Mouse (Mus musculus) CH12.LX (cell line): ENCODE results near the gene C1qtnf1. TPM values are rescaled to one million over a fixed set of nuclear protein-coding genes. Genes with fewer than 3 reads are reported as not detected.

ENCODE experiments used
- DNase-seq: peaks from one replicate; pipeline ENCODE4 v3.0.0-alpha.2; 2013; ENCODE audit errors: extremely low read depth
- H3K27ac ChIP-seq: 2 replicates; pipeline ENCODE4 v1.5.1; 2012; ENCODE audit warnings: low read depth, mild to moderate bottlenecking, control low read depth, moderate library complexity; ENCODE audit not compliant: insufficient read depth
- H3K27me3 ChIP-seq: replicated peaks from 2 replicates; pipeline ENCODE3; 2012; ENCODE audit warnings: inconsistent platforms
- H3K36me3 ChIP-seq, 2 experiments: replicated peaks in 1 of 2; 2 replicates each; pipeline versions ENCODE3 to v1.6.1; 2012; ENCODE audit warnings: inconsistent platforms in 1 of 2, low read length in 1 of 2, mild to moderate bottlenecking in 1 of 2, mixed read lengths in 1 of 2, moderate library complexity in 1 of 2; ENCODE audit not compliant: control insufficient read depth in 1 of 2, insufficient read depth in 1 of 2
- H3K4me1 ChIP-seq, 2 experiments: 2 replicates each; pipeline ENCODE4 v1.6.1; 2012; ENCODE audit warnings: inconsistent platforms in 1 of 2, moderate library complexity in 1 of 2; ENCODE audit not compliant: insufficient read depth in 2 of 2, control insufficient read depth in 1 of 2
- H3K4me2 ChIP-seq: 2 replicates; pipeline ENCODE4 v1.6.1; 2012; ENCODE audit warnings: low read depth, mild to moderate bottlenecking, control low read depth; ENCODE audit not compliant: poor library complexity, insufficient read depth, severe bottlenecking
- H3K4me3 ChIP-seq, 3 experiments: fragments of 150-350 bp in 1 of 3; sonication (generic) in 1 of 3; replicated peaks in 1 of 3; 2 replicates each; pipeline versions ENCODE3 to v1.5.1; 2011 to 2012; ENCODE audit warnings: low read depth in 2 of 3, low read length in 2 of 3, mild to moderate bottlenecking in 2 of 3, moderate library complexity in 2 of 3, control low read depth in 1 of 3, improper control_type of control experiment in 1 of 3, inconsistent platforms in 1 of 3, mixed read lengths in 1 of 3; ENCODE audit not compliant: poor library complexity in 1 of 3
- H3K79me2 ChIP-seq: replicated peaks from 2 replicates; pipeline ENCODE4 v1.6.1; 2012; ENCODE audit warnings: mild to moderate bottlenecking, moderate library complexity; ENCODE audit not compliant: control insufficient read depth, poor library complexity, insufficient read depth, severe bottlenecking; ENCODE audit errors: extremely low read depth
- H3K9ac ChIP-seq: 2 replicates; pipeline ENCODE4 v1.6.1; 2012; ENCODE audit warnings: low read depth, mild to moderate bottlenecking, control low read depth, moderate library complexity; ENCODE audit not compliant: insufficient read depth
- H3K9me3 ChIP-seq: replicated peaks from 2 replicates; pipeline ENCODE3; 2012; ENCODE audit warnings: low read length, inconsistent platforms, mixed read lengths
- CHD1 ChIP-seq: IDR thresholded peaks from 2 replicates; pipeline ENCODE4 v1.6.1; 2012; ENCODE audit warnings: low read depth, low read length, improper control_type of control experiment, inconsistent platforms
- ETS1 ChIP-seq: conservative IDR thresholded peaks from 2 replicates; pipeline ENCODE4 v1.6.1; 2012; ENCODE audit warnings: low read depth, mild to moderate bottlenecking, inconsistent platforms, low read length, improper control_type of control experiment, moderate library complexity
- HCFC1 ChIP-seq: IDR thresholded peaks from 2 replicates; pipeline ENCODE4 v1.6.1; 2012; ENCODE audit warnings: low read depth, mild to moderate bottlenecking, inconsistent platforms, low read length, improper control_type of control experiment
- IRF4 ChIP-seq: IDR thresholded peaks from 2 replicates; pipeline ENCODE4 v1.6.1; 2014; ENCODE audit warnings: low read depth, mild to moderate bottlenecking, inconsistent platforms, low read length, improper control_type of control experiment
- JUN ChIP-seq: IDR thresholded peaks from 2 replicates; pipeline ENCODE4 v1.6.1; 2011; ENCODE audit warnings: low read depth, mild to moderate bottlenecking, low read length, improper control_type of control experiment, moderate library complexity; ENCODE audit not compliant: insufficient read depth
- MAFK ChIP-seq: IDR thresholded peaks from 2 replicates; pipeline ENCODE4 v1.6.1; 2011; ENCODE audit warnings: low read length, improper control_type of control experiment; ENCODE audit not compliant: insufficient replicate concordance
- MAX ChIP-seq: IDR thresholded peaks from 2 replicates; pipeline ENCODE4 v1.6.1; 2011; ENCODE audit warnings: low read length, improper control_type of control experiment
- MYC ChIP-seq: IDR thresholded peaks from 2 replicates; pipeline ENCODE4 v1.6.1; 2011; ENCODE audit warnings: low read depth, mild to moderate bottlenecking, improper control_type of control experiment, low read length
- NELFE ChIP-seq: IDR thresholded peaks from 2 replicates; pipeline ENCODE4 v1.6.1; 2011; ENCODE audit warnings: low read depth, low read length, improper control_type of control experiment
- POLR2A ChIP-seq: IDR thresholded peaks from 2 replicates; pipeline ENCODE4 v1.6.1; 2011; ENCODE audit warnings: low read depth, mild to moderate bottlenecking, improper control_type of control experiment, low read length
- RAD21 ChIP-seq: IDR thresholded peaks from 2 replicates; pipeline ENCODE4 v1.6.1; 2011; ENCODE audit warnings: low read depth, mild to moderate bottlenecking, low read length, improper control_type of control experiment, moderate library complexity
- SIN3A ChIP-seq: IDR thresholded peaks from 2 replicates; pipeline ENCODE4 v1.6.1; 2012; ENCODE audit warnings: low read length, improper control_type of control experiment, inconsistent platforms
- SMC3 ChIP-seq: IDR thresholded peaks from 2 replicates; pipeline ENCODE4 v1.6.1; 2011; ENCODE audit warnings: low read depth, low read length, improper control_type of control experiment
- TBP ChIP-seq: conservative IDR thresholded peaks from 2 replicates; pipeline ENCODE4 v1.6.1; 2011; ENCODE audit warnings: low read depth, low read length, improper control_type of control experiment
- TCF12 ChIP-seq: IDR thresholded peaks from 2 replicates; pipeline ENCODE4 v1.6.1; 2014; ENCODE audit warnings: low read depth, mild to moderate bottlenecking, inconsistent platforms, low read length, improper control_type of control experiment
- USF2 ChIP-seq: conservative IDR thresholded peaks from 2 replicates; pipeline ENCODE4 v1.6.1; 2011; ENCODE audit warnings: low read depth, low read length, improper control_type of control experiment
- dilution Hi-C: fragments of 300-500 bp; cut with MboI; formaldehyde crosslinking; loops from 2 replicates; pipeline ENCODE4 v1.14.3; 2020; ENCODE audit warnings: low sequenced_read_pairs; ENCODE audit not compliant: extremely low pct_unique_long_range_greater_than_20kb, extremely low pct_ligation_motif_present
- in situ Hi-C: fragments of 300-500 bp; cut with MboI; formaldehyde crosslinking; loops from 3 replicates; pipeline ENCODE4 v1.14.3; 2019; ENCODE audit warnings: low sequenced_read_pairs, low pct_ligation_motif_present, low pct_unique_long_range_greater_than_20kb, mixed read lengths
- polyA plus RNA-seq: library from polyadenylated mRNA; unstranded; fragments of >175 nt; gene quantifications from 2 replicates; pipeline ENCODE4 v1.2.1, GENCODE M21; 2012; ENCODE audit warnings: low read depth; ENCODE audit not compliant: insufficient read length
- total RNA-seq, 2 experiments: library from RNA; depleted of rRNA; stranded (reverse); fragments of 300-350 nt in 1 of 2; fragments of >200 nt in 1 of 2; gene quantifications; 2 replicates each; pipeline ENCODE4 v1.2.3; 2012 to 2014

The C1qtnf1 gene
- total and polyA plus RNA-seq, 3 experiments = 0.13 to 0.19 TPM; not detected in 1

DNA sequence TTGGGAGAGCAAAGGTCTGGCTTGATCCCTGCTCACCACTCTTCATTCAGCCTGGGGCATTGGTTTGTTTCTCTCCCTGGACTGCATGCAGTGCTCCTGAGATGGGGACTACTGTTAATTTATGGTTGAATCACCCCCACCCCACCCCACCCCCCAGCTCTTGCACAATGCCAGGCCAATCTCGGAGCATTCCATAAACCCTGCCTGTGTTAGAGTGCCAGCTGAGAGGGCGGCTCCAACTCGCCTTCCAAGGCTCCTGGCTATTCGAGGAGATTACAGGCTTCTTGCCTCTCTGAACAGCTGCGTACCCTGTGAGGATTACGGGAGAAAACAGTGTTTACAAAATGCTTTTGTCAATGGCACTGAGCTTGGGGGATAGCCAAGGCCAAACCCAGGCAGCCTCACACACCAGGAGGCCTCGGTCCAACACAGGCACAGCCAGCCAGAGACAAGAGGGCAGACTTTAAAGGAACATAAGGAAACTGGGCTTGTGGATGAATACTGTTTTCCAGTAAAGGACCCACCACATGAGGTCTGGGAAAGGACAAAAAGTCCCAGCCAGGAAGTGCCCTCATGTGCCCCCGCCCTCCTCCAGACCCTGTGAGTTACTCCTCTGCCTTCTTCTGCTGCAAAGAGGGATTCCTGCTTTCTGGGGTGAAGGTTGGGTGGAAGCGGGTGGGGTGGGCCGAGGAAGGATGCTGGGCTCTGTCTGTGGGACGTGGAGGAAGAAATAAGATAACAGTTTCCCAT is 10.8 kb downstream of the C1qtnf1 start:
- Histone ChIP-seq H3K9ac (no peak overlapping the region), H3K79me2 (no peaks in the 10 kb centered on the region), H3K4me3 (no peak overlapping the region), H3K27me3 (peaks cover 87% of the 10 kb centered on the region), H3K4me1 (peaks cover 0 to 5% of the 10 kb centered on the region in 2 experiments; a peak in 2 of 4 replicates), H3K9me3 (peaks cover 5% of the 10 kb centered on the region), H3K36me3 (no peaks in the 10 kb centered on the region), H3K4me2 (no peak overlapping the region), H3K27ac (no peak overlapping the region)
- TF ChIP-seq MYC (no peak), ETS1 (no peak), SMC3 (no peak), POLR2A (no peak), USF2 (no peak), MAX (no peak), RAD21 (no peak), TBP (no peak), MAFK (no peak), CHD1 (no peak), HCFC1 (no peak), NELFE (no peak), IRF4 (no peak)
- dilution Hi-C loops (no loop called here), in situ Hi-C loops (loop anchor here (25.0 kb wide), 1 partner anchor 298 kb away; no protein-coding TSS in a partner anchor)
- no peak for DNase-seq

DNA sequence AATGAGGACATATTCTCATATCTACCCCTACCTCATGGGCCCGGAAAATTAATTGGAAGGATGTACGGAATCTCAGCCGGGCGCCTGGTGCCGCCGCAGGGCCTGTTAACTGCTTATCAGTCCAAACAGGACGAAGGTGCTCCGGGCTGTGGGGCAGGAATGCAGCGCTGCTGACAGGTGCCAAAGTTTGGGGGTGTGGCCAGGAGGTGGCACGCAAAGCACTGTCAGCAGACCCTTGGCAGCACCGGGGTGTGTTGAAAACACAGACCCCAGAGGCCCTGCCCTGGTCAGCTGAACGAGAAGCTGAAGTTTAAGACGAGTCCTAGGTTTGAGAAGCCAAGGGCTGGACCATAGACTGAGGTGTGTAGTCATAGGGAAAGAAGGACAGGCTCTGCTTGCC is 14.7 kb downstream of the C1qtnf1 start:
- dilution Hi-C loops = no loop called here
- no peak overlapping the region for H3K9ac ChIP-seq
- peaks cover 85% of the 10 kb centered on the region for H3K27me3 ChIP-seq
- H3K79me2 ChIP-seq = no peaks in the 10 kb centered on the region
- H3K36me3 ChIP-seq = no peaks in the 10 kb centered on the region
- no peak overlapping the region for H3K27ac ChIP-seq
- in situ Hi-C loops = loop anchor here (10.0 to 25.0 kb wide), 2 partner anchors 62 to 295 kb away; no protein-coding TSS in a partner anchor
- DNase-seq = no peak
- no peak overlapping the region for H3K4me2 ChIP-seq
- no peak for TF ChIP-seq MAFK
- TF ChIP-seq ETS1 = no peak
- no peak for TF ChIP-seq NELFE
- no peak for TF ChIP-seq MAX
- no peak for TF ChIP-seq SIN3A
- TF ChIP-seq JUN = no peak
- TF ChIP-seq RAD21 = no peak
- TF ChIP-seq TCF12 = no peak
- peaks cover 0 to 5% of the 10 kb centered on the region in 2 experiments; a peak in 2 of 4 replicates for H3K4me1 ChIP-seq
- peaks cover 5% of the 10 kb centered on the region for H3K9me3 ChIP-seq
- no peak overlapping the region for H3K4me3 ChIP-seq
